Mouse (Mus musculus) intestine, embryonic 14.5 days (tissue): Measurements from ENCODE around the gene Cdk2ap2. TPM values are rescaled to one million over a fixed set of nuclear protein-coding genes. Genes with fewer than 3 reads are reported as not detected.
"Not testable (repeated sequence)": the region's sequence is repeated elsewhere in the genome, so short reads cannot be mapped to it uniquely, and the experiment has no call there.

ENCODE experiments used
- ATAC-seq: fragments of 200-750 bp; cut with Nextera tagmentation; replicated peaks from 2 replicates; pipeline ENCODE4 v1.8.0; 2017; ENCODE audit warnings: low read depth, moderate number of reproducible peaks, moderate TSS enrichment, moderate library complexity; ENCODE audit not compliant: low FRiP score, low TSS enrichment
- DNase-seq: peaks from one replicate; pipeline ENCODE4 v3.0.0-alpha.2; 2018; ENCODE audit warnings: low spot score
- H3K27ac ChIP-seq: fragments of 300-500 bp; sonication (generic); 2 replicates; pipeline ENCODE4 v1.5.1; 2014; ENCODE audit warnings: low read depth, mild to moderate bottlenecking, control low read depth
- H3K27me3 ChIP-seq: fragments of 300-500 bp; sonication (generic); replicated peaks from 2 replicates; pipeline ENCODE4 v1.6.1; 2014; ENCODE audit warnings: low read length, control low read depth; ENCODE audit not compliant: control insufficient read depth, insufficient read depth
- H3K36me3 ChIP-seq: fragments of 300-500 bp; sonication (generic); 2 replicates; pipeline ENCODE4 v1.6.1; 2014; ENCODE audit warnings: low read length, control low read depth; ENCODE audit not compliant: control insufficient read depth, insufficient read depth
- H3K4me1 ChIP-seq: fragments of 300-500 bp; sonication (generic); replicated peaks from 2 replicates; pipeline ENCODE4 v1.6.1; 2014; ENCODE audit warnings: low read length, control low read depth, mixed read lengths; ENCODE audit not compliant: control insufficient read depth, insufficient read depth
- H3K4me2 ChIP-seq: fragments of 300-500 bp; sonication (generic); 2 replicates; pipeline ENCODE4 v1.6.1; 2014; ENCODE audit warnings: low read length
- H3K4me3 ChIP-seq: fragments of 300-500 bp; sonication (generic); 2 replicates; pipeline ENCODE4 v1.5.1; 2014; ENCODE audit warnings: low read depth, low read length, control low read depth, mixed read lengths
- H3K9ac ChIP-seq: fragments of 300-500 bp; sonication (generic); 2 replicates; pipeline ENCODE4 v1.6.1; 2014; ENCODE audit warnings: mild to moderate bottlenecking, low read length
- H3K9me3 ChIP-seq: fragments of 300-500 bp; sonication (generic); 2 replicates; pipeline ENCODE4 v1.6.1; 2016; ENCODE audit warnings: low read length, control low read depth; ENCODE audit not compliant: control insufficient read depth
- WGBS: fragments of 180-500 bp; shearing (Covaris S2); extraction: QIAGEN DNeasy Blood & Tissue Kit; methylation state at CpG from one replicate; pipeline ENCODE4 v1.1.7; 2014; 5-methylcytosine and 5-hydroxymethylcytosine counted together
- polyA plus RNA-seq: library from polyadenylated mRNA; unstranded; fragments of >200 nt; fragmentation: Nextera tagmentation; extraction: Ambion mirVana; gene quantifications from 2 replicates; pipeline ENCODE4 v1.2.1, GENCODE M21; 2014

Cdk2ap2 gene
- 87.4 and 103 TPM in 2 replicates for polyA plus RNA-seq

DNA sequence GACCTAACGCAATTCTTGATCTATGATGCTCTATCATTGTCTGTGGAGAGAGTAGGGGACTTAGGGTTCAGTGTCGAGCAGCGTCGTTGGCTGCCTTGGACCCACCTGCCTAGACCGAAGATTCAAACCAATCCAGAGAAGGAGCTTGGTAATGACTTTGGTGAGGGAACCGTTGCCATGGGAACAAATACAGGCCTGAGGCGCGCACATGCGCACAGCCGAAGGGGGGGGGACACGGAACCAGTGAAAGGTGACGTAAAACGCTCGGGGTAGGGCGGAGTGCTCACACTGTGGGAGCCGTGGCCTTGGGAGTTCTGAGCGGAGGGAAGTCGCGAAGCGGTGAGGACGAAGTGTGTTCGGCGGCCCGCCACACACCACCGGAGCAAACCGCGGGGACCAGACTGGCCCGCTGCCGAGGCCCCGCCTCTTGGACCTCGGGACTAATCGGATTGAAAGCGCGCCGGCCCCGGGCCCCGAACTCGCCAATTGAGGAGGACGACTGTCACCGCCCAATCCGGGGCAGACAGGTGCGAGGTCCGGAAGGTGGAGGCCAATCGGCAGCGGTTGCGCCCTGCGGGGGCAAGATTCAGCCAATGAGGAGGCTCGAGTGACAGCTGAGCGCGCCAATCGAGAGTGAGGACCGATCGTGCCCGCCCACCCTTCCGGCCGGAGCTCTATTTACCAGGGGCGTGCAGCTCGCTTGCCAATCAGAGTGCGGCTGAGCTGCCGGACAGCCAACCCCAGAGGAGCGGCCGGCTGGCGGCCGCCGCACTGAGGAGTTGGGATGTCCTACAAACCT is at the start of gene Cdk2ap2:
TSS of gene Cdk2ap2 (plus strand) at position 541 of the 799 bp plus-strand sequence.
- peak within 1 kb of the TSS; percentile 67 for H3K4me2 ChIP-seq
- DNase-seq (peak; percentile 100), ATAC-seq (peak; percentile 94)
- H3K27ac ChIP-seq, result peak within 1 kb of the TSS; percentile 84
- peaks cover 16% of the 10 kb centered on the region for H3K27me3 ChIP-seq
- no peaks in the 10 kb centered on the region for H3K36me3 ChIP-seq
- peak within 1 kb of the TSS; percentile 61 for H3K9ac ChIP-seq
- under 1% methylated on average over 65 of the region's 65 CpGs for WGBS
- no peaks in the 10 kb centered on the region for H3K9me3 ChIP-seq
- peak within 1 kb of the TSS; percentile 56 for H3K4me3 ChIP-seq
- peaks cover 30% of the 10 kb centered on the region for H3K4me1 ChIP-seq

DNA sequence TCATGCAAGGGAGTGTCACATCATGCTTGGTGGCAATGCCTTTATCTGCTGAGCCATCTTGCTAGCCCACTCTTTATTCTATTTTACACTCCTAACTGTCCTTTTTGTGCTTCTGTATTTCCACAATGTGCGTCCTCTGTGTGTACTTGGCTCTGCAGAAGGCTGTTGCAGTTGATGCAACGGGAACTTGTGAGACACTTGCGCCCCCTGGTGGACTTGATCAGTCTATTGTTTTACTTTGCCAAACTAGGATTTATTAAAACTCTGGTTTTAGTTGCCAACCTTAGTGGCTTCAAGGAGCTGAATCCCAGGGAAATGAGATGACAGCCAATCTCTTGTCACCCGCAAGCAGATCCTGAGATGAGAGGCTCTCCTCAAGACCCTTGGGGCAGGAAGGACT is 49.1 kb upstream of the Cdk2ap2 start:
- Histone ChIP-seq H3K27me3 (no peaks in the 10 kb centered on the region), H3K4me3 (no peak overlapping the region), H3K27ac (0 out of 2 replicates have a peak overlapping the region, but pooled peaks have one; percentile 78), H3K9ac (no peak overlapping the region), H3K4me1 (peaks cover 6% of the 10 kb centered on the region; the same call in 1 of the 2 replicates), H3K36me3 (no peaks in the 10 kb centered on the region), H3K9me3 (no peaks in the 10 kb centered on the region), H3K4me2 (no peak overlapping the region)
- 26% methylated on average over 4 of the region's 4 CpGs for WGBS
- no peak for ATAC-seq
- DNase-seq, result peak; percentile 87

GRCm38 (mm10) chr19:4049069-4049468 is 47.9 kb upstream of the Cdk2ap2 start:
- not testable (repeated sequence) for H3K4me2 ChIP-seq, H3K27ac ChIP-seq, H3K9me3 ChIP-seq, DNase-seq, ATAC-seq, H3K36me3 ChIP-seq, H3K4me1 ChIP-seq, H3K4me3 ChIP-seq, H3K27me3 ChIP-seq, H3K9ac ChIP-seq
- 82% methylated on average over 5 of the region's 5 CpGs for WGBS

- Histone ChIP-seq H3K4me3 (no peak overlapping the region), H3K27ac (no peak overlapping the region), H3K27me3 (no peaks in the 10 kb centered on the region), H3K36me3 (no peaks in the 10 kb centered on the region), H3K9me3 (no peaks in the 10 kb centered on the region), H3K9ac (no peak overlapping the region), H3K4me2 (no peak overlapping the region), H3K4me1 (0 out of 2 replicates have a peak, but pooled peaks cover 2% of the 10 kb centered on the region)
- ATAC-seq (no peak), DNase-seq (no peak)
- WGBS, result 94% methylated on average over 5 of the region's 5 CpGs
Observed at GRCm38 (mm10) chr19:4051016-4051415, 46.0 kb upstream of the Cdk2ap2 start.

DNA sequence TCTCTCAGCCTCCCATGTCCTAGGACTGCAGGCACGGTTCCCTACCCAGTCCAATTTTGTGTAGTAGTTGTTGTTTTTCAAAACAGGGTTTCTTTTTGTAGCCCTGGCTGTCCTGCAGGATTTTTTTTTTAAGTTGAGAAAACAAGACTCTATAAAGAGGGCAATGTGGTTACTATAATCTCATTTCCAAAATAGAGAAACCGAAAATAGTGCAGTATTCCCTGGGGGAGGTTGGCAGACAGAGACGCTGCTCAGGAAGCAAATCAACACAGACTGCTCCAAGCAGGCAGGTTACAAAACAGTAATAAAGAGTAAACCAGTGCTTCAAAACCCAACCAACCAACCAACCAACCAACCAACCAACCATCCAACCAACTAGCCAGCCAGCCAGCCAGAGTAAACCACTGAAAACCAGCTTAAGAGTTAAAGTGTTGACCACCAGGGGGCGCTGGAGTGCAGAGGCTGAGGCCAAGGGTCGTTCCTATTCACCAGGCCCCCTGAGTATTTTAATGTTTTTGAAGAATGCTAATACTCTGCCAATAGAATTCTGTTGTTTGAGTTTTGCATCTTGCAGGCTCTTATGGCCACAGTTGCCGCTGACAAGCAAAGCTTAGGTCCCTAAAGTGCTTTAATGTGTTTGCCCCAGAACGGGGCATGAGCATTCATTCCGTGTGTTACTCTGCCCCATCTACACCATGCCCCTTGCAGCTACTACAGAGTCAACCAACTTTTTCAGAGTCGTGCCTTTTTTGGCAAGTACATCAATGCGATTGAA is 45.1 kb upstream of the Cdk2ap2 start:
- no peak overlapping the region for H3K4me3 ChIP-seq
- ATAC-seq (no peak), DNase-seq (peak; percentile 79)
- H3K4me2 ChIP-seq, result no peak overlapping the region
- H3K27ac ChIP-seq, result no peak overlapping the region
- WGBS, result 53% methylated on average over 10 of the region's 10 CpGs
- no peaks in the 10 kb centered on the region for H3K27me3 ChIP-seq
- H3K9ac ChIP-seq, result no peak overlapping the region
- 0 out of 2 replicates have a peak, but pooled peaks cover 2% of the 10 kb centered on the region for H3K4me1 ChIP-seq
- H3K36me3 ChIP-seq, result no peaks in the 10 kb centered on the region
- H3K9me3 ChIP-seq, result no peaks in the 10 kb centered on the region

- ATAC-seq (no peak), DNase-seq (no peak)
- no peaks in the 10 kb centered on the region for H3K36me3 ChIP-seq
- WGBS, result 88% methylated on average over 5 of the region's 5 CpGs
- H3K4me1 ChIP-seq, result 0 out of 2 replicates have a peak, but pooled peaks cover 2% of the 10 kb centered on the region
- H3K4me3 ChIP-seq, result no peak overlapping the region
- no peaks in the 10 kb centered on the region for H3K27me3 ChIP-seq
- H3K9ac ChIP-seq, result no peak overlapping the region
- H3K4me2 ChIP-seq, result no peak overlapping the region
- no peaks in the 10 kb centered on the region for H3K9me3 ChIP-seq
- H3K27ac ChIP-seq, result no peak overlapping the region
Observed at GRCm38 (mm10) chr19:4052516-4053030, 44.4 kb upstream of the Cdk2ap2 start.

- Histone ChIP-seq H3K27me3 (no peaks in the 10 kb centered on the region), H3K27ac (no peak overlapping the region), H3K4me3 (no peak overlapping the region), H3K9me3 (no peaks in the 10 kb centered on the region), H3K36me3 (no peaks in the 10 kb centered on the region), H3K4me2 (no peak overlapping the region), H3K4me1 (no peaks in the 10 kb centered on the region), H3K9ac (no peak overlapping the region)
- DNase-seq (no peak), ATAC-seq (no peak)
- 88% methylated on average over 5 of the region's 5 CpGs for WGBS
Observed at GRCm38 (mm10) chr19:4054613-4055012, 42.4 kb upstream of the Cdk2ap2 start.

DNA sequence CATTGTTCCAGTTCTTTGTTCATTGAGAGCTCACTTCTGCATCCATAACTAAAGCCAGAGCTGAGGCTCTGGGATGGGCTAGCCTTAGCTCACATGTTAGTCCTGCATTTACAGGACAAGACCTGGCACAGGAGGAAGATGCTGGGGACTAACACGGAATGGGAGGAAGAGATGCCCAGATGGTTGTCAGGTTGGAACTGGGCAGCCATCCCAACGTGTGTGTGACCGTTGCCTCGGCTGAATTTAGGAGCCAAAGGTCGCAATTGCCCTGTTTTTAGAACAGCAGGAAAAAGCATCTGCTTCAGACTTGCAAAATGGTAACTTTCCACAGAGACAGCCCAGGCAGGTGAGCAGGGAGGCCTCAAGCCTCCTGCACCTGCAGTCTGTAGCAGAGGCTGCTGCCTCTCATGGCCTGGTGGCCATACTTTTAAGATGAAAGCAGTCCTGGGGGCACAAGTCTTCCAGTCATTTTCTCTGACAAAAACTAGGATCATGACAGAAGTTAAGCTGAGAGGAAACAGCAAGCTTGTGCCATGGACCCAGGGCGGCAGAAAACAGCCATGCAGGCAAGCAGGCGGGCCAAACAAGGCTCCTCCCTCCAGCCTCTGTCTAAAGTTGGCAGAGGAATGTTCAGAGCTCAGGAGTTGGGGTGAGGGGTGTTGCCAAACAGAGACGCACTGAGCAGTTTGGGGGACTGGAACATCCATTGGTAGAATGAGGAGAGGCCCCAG is 41.6 kb upstream of the Cdk2ap2 start:
- H3K9me3 ChIP-seq, result no peaks in the 10 kb centered on the region
- no peaks in the 10 kb centered on the region for H3K36me3 ChIP-seq
- WGBS, result 68% methylated on average over 8 of the region's 8 CpGs
- H3K27me3 ChIP-seq, result no peaks in the 10 kb centered on the region
- no peak overlapping the region for H3K4me3 ChIP-seq
- ATAC-seq (no peak), DNase-seq (no peak)
- no peak overlapping the region for H3K4me2 ChIP-seq
- no peak overlapping the region for H3K27ac ChIP-seq
- no peaks in the 10 kb centered on the region for H3K4me1 ChIP-seq
- H3K9ac ChIP-seq, result no peak overlapping the region
